Mouse (Mus musculus) G1E (cell line): ENCODE data around the gene Acsbg1.

Source experiments
- CTCF ChIP-seq: IDR thresholded peaks from 2 replicates; pipeline ENCODE4 v1.5.1; 2012; ENCODE audit warnings: low read depth, low read length, inconsistent platforms, mixed read lengths
- GATA1 ChIP-seq: IDR thresholded peaks from 2 replicates; pipeline ENCODE4 v1.6.1; 2012; ENCODE audit warnings: borderline replicate concordance, low read length, inconsistent platforms, mixed read lengths
- GATA2 ChIP-seq: IDR thresholded peaks from 2 replicates; pipeline ENCODE4 v1.6.1; 2012; ENCODE audit warnings: low read depth, low read length, inconsistent platforms, borderline replicate concordance
- POLR2AphosphoS5 ChIP-seq: IDR thresholded peaks from 2 replicates; pipeline ENCODE4 v1.6.1; 2012; ENCODE audit warnings: low read depth, low read length, inconsistent platforms; ENCODE audit not compliant: insufficient replicate concordance
- TAL1 ChIP-seq: conservative IDR thresholded peaks from 2 replicates; pipeline ENCODE4 v1.6.1; 2012; ENCODE audit warnings: low read depth, low read length, inconsistent platforms, mixed read lengths

- TF ChIP-seq CTCF (no peak), GATA2 (no peak), TAL1 (no peak), POLR2AphosphoS5 (no peak), GATA1 (no peak)
Measured at GRCm38 (mm10) chr9:54602386-54602785, 59.3 kb downstream of the Acsbg1 start.
